Mouse (Mus musculus) adipocyte (in vitro differentiated cells): ENCODE data around the gene Hnrnpa1.

Experiments
- DNase-seq: peaks from one replicate; pipeline ENCODE4 v3.0.0-alpha.2; 2016; ENCODE audit warnings: low spot score

The Hnrnpa1 gene

DNA sequence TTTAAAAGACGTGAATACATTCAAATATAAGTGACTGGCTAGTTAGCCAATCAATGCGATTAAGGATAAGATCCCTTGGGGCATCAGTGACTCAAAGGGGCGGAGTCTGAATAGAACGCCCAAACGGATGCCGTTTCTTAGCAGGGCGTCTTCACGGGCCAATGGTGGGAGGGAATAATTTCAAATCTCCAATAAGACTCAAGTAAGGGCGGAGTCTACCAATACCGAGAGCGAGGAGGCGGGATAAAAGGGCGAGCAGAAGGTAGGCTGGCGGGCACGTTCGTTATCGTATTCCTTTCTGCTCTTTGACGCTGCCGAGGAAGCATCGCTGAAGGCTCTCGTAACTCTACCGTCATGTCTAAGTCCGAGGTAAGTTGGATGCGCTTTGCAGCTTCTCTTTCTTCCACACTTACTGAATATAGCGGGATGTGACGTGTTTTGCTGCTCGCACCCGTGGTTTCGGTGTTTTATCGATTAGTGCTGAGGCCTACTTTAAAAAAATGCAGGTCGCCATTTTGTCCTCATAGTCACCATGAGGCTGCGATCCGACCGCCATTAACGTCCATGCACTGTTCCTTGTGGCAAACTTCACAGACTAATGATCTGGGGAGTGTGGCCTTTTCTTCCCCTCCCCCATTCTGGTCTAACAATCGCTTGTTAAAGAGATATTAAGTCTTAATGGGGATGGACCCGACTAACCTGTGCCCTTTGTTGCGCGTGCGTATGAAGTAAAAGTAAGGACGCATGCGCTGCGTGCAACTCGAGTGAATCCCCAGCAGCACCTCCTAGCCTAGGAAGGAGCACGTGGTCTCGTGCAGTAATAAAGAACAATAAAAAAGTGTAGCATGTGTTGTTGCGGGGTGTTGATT, at the start of gene Hnrnpa1:
Gene Hnrnpa1, plus strand, starts transcription at position 273 of the 869 bp plus-strand sequence.
- peak; percentile 100 for DNase-seq

DNA sequence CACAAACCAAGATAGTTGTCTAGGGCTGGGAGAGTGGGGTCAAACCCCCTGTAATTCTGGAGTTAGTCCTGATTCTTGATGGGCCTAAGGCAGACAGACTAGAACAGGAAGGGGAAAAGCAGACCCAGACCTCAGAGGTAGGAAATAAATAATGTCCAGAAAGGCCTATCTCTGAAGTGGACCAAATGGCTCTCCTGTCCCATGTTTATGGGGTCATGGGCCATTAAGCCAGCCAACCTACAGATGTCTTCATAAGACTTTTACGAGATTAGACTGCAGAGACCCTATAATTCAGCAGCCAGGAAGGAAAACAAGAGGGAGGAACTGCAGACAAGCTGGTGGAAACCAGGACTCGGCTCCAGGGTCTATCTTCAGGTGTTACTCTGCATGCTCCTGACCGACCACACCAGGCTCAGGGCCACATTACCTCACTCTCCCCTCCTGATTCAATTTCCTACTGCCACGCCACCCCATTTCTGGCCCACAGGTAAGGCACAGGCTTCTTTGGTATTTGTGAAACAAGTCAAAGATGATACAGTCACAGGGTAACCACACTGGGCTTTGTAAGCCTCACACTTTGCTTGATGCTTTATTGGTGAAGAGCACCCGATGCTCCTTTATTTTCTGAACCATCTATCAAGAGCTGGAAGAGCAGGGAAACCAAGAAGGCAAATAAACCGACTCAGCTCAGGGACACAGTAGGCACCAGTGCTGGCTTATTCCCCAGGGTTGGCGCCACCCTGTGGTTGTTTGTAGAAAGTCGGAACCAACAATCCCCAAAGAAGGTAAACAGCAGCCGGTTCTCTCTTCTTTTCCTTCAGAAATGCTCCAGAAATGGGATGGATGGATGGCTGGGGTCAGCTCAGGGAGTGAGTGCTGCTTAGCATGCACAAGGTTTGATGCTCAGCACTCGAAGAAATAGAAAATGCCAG, 49.4 kb upstream of the Hnrnpa1 start:
- DNase-seq, result peak; percentile 73

DNA sequence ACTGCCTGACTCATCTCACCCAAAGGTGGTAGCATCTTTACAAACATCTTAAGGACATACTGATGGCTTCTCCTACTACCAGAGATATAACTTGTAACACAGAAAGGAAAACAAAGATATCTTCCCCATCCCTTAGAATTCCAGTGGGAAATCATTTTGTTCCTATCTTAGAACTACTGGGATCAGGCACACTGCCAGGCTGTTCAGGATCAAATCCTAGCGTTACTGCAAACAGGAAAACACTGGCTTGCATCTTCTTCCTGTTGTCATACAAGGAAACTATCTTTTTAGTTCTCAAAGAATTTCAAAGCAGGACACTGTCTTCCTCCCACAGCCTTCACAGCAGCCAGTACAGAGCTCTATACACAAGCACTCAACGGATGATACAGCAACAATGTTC, 46.6 kb upstream of the Hnrnpa1 start:
- DNase-seq, result no peak

DNA sequence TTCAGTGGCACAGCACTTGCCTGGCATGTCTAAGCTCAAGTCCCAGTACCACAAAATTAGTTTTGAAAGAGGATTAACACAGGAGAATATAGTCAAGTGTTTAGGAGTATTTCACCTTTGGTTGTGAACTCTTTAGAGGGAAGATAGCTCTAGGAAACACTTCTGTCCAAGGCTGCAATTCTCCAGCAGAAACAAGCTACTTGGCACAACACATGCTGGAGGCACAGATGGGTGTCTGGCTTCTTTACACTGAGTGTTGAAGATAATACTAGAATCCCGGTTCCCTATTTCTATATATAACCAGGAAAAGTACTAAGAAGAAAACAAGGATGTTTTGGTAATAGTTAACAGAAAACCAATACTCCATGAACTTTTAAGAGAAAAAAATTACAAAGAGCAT, 43.4 kb upstream of the Hnrnpa1 start:
- no peak for DNase-seq

DNA sequence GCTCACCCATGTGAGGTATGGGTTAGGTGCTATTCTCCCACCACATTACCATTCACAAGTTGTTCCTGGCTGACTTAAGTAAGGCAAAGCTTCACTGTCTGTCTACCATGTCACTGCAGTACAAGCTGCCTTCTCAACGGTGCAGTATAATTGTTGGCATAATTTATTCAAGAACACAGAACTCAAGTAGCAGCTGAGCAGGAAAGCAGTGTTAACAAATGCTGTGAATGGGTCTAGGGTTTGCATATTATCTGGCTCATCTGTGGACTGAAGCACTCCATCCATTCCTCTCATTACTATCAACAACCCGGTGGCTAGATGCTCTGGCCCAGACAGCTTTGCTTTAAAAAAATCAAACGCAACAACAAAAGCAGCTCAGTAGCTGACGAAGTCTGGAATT, 42.4 kb upstream of the Hnrnpa1 start:
- no peak for DNase-seq

DNA sequence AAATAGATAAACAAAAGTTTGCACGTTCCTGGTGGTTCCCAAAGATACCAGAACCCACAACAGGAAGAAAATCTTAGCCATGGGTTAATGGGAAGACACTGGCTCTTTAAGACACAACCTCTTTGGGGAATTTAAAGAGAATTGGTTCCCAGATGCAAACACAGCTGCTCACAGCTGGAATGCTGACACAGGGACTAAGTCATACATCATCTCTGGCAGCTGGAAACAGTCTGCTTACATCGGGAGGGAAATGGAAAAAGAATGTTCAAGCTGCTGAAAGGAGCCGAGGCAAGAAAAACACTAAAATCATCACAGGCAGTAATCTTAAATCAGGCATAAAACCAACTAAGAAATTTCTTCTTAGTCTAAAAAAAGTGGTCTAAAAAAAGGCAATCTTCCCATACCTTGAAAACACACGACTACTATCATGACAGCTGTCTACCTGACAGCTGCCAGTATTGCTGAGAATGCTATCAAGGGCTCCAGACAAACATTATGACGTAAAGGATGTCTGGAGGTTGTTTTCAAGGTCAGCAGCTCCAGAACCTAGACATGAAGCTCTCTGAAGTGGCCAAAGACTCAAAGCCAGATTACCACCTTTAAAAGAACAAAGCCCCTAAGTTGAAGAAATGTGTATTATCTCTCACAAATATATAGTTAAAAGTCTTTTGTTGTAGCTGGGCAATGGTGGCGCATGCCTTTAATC, 38.0 kb upstream of the Hnrnpa1 start:
- DNase-seq, result peak; percentile 72

DNA sequence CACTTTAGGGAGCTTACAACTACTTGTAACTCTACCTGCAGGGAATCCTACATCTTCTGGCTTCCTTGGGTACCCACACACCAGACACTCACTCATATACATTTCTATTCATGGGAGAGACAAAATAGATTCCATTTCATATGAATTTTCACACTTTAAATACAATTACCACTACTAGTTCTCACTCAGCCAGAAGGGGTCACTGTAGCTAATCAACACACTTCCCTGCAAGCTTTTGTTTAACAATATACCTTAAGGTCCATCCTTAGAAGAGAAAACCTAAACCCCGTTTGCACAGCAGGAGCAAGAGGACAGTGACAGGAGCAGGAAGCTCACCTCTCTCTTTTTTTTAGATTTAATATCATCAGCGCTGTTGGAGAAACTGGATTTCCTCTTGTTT, 35.1 kb upstream of the Hnrnpa1 start:
- peak; percentile 47 for DNase-seq

DNA sequence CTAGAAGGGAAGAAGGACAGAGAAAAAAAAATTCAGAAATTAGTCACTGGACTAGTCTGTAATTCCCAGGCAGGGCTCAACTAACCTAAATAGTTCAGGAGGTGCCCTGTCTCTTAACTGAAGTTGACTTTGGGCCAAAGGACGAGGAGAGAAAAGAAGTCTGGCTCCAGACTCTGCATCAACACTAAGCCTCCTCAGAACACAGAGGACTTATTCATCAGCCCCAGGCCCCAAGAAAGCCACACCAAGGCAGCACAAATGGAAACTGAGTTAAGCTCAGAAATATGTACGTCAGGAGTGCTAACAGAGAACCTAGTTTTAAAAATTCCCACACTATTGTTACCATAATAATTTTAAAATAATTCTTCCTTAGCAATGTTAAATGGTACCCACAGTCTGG, 26.1 kb upstream of the Hnrnpa1 start:
- DNase-seq, result peak; percentile 39

DNA sequence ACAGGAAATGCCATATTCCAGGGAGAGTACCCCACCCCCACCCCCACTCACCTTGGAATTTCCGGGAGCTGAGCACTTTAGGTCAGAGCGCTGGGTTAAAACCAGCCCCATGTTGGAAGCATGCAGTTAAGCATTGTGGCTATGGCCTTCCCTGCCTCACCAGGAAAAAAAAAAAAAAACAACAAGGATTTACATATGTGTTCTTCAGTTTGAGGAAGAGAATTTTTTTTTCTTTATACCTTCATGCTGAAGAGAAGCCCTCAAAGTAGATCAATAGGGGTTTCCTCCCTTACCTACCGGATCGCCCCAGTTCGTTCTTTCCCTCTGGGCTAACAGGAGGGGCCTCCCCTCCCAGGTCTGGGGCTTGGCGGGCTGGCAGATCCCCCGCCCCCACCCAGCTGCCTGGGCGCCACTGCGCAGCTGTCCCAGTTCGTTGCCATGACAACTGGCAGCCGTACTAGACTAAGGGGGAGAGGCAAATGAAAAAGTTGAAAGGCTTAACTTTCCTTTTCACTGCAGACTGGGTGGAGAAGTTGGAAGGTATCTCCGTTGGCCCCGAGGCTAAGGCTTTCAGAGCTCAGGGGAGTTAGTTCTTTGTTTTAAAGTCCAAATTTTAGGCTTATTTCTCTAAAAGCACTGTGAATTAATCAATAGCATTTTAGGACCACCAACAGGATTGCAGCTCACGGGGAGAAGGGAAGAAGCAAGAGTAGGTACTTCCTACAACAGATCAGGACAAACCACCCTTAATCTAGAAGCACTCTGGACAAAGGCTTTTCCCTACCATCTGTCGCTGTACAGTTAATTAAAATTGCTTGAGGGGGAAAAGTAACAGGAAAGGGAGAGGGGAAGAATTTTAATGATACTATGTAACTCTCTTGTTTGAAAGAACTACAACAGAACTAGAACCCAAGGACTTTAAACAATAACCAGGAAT, 25.0 kb upstream of the Hnrnpa1 start:
- DNase-seq, result peak; percentile 91

DNA sequence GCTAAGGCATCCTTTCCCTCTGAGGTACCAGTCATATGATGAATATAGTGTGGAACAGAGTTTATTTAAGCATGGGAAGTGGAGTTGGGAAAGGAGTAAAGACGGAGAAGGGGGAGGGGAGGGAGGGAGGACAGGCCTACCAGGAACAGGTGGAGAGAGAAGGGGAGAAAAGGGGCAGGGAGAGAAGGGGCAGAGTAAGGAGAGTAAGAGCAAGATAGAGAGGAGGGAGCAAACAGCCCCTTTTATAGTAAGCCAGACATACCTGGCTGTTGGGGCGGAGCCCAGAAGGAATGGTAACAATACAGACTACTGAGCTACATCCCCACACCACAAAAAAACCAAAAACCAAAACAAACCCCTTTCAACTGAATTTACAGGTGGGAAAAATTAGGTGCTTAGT, 24.2 kb upstream of the Hnrnpa1 start:
- no peak for DNase-seq

DNA sequence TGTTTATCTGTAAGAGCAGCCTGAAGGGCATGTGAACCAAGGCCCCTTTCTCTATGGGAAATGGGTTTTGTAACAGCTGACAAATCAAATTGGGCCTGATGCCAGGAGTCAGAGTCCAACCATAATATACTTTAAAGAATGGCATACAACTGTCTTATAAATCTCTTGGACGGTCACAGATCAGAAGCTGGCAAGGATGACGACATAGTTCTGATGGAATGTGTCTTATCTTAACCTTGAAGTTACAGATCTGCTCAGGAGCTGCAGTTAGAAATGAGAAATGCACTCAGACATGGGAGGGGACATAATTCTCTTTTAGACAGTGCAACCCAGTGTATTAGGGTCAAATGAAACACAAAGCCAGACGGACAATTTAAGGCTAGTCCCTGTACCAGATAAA, 19.4 kb upstream of the Hnrnpa1 start:
- DNase-seq, result peak; percentile 62

DNA sequence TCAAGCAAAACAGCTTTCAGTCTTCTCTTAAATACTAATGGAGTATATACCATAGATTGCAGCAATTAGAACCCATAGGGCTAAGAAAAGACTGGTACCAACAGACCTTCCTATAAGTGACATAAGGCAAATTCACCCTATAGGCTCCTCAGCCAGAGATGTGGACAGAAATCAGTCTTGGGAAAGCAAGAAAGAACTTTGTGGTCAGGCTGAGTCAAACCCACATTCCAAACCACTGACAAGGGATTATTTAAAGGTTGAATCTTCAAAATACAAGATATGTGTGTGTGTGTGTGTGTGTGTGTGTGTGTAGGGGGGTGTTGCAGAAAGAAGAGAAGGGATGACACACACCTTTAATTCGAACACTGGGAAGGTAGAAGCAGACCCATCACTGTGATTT, 18.8 kb upstream of the Hnrnpa1 start:
- no peak for DNase-seq

DNA sequence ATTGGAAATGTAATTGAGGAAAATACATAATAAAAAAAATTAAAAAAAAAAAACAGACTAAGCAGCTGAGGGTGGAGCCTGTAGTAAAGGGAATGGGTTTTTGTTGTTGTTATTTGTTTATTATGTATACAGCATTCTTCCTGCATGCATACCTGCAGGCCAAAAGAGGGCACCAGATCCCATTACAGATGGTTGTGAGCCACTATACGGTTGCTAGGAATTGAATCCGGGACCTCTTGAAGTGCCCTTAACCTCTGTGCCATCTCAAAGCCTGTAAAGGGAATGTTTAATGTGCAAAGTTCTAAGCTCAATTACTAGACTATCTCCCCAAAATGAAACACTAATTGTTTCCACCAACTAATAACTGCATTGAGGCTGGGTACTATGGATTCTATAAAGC, 16.1 kb upstream of the Hnrnpa1 start:
- DNase-seq, result no peak

DNA sequence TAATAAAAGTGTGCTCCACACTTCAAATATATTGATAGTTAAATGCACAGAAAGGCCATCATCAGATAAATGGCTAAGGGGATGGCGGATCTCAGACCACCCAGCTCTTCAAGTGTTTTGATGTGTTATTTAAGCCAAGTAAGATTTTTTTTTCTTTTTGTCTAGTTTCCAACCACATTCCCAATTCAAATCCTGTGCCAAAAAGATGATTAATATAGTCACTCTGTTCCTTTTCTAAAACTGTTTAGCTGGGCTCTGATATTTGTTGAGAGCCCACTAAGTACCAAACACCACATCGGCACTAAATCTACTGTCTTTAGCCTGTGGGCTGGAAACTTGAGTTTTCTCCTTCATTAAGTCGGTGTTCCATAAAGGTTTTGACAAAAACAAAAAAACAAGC, 13.2 kb upstream of the Hnrnpa1 start:
- DNase-seq, result no peak

DNA sequence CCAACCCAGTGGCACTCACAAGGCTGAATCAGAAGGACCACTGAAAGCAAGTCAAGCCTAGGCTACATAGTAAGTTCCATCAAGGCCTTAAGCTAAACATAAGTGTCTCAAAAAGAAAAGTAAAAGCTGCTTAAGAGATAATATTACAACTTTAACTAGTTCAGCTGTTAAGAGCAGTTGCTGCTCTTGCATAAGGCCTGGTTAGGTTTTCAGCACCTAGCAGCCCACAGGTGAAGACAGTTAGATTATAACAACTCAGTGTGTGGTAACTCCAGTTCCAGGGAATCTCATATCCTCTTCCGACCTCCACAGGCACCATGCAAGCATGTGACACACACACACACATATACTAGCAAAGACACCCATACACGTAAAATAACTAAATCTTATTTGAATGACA, 12.7 kb upstream of the Hnrnpa1 start:
- DNase-seq, result no peak

DNA sequence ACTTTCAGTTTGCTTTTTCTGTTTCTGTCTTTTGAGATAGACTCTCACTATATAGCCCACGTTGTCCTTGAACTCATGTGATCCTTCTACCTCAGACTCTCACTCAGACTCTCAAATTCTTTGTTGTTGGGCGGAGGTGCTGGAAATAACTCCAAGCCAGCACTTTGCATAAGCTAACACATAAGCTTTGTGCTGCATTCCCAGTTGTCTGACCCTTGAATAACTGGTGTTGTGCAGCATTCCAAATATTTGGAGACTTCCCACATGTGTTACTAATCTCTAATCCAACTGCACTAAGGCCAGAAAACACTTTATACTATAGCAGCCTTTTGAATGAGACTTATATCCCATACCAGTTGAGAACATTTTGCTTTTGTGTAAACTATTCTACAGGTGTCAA, 11.3 kb upstream of the Hnrnpa1 start:
- DNase-seq, result no peak

DNA sequence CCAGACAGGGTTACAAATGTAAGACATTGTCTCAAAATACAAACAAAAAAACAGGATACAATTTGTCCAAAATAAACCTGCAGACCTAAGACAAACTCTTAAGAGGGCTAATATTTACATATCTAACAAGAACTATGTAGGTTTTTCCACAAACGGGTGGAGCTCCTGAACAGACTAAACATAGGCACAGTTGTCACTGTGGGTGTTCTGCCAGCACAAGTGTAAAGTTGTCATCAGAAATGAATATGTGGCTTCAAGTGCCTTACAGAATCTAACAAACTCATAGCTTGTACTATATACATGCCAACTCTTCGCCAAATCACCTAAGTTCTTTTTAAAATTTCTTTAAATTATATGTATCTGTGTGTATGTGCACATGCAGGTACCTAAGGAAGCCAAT, 7.1 kb upstream of the Hnrnpa1 start:
- DNase-seq, result no peak

DNA sequence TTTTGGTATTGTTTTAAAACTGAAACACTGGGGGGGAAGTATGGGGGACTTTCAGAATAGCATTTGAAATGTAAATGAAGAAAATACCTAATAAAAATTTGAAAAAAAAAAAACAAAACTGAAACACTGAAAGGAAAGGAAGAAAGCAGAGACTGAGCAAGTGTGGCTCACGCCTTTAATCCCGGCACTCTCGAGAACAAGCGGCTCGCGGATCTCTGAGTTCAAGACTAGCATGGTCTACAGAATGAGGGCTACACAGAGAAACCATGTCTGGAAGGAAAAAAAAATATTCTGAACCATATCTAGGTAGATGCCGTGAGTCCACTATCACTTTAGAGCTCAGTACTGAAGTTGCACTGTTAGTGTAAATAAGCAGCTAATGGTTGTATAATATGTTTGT, 2.9 kb upstream of the Hnrnpa1 start:
- DNase-seq, result no peak

DNA sequence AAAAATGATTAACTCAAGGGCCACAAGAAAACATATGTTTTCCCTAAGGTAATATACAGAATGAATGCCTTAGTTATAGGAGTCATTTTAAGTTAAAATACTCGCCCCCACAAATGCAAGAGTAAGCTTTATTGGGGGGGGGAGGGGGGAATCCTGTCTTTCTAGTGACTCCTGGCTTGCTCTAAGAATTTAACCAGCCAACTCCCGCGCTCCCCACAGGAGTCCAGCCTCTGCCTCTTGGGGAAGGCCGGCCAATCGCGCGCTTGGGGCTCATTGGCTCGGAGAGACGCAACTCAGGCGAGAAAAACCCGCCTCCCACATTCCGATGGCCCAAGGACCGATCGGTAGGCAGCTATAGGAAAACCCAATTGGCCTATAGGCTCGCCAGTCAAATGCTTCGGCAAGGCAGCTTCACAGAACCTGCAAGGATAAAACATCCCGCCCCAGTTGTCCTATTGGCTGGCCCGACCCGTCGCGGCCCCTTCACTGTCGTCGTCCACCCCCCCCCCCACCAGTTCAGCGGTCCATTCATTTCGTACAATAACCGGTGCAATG, 1.0 kb upstream of the Hnrnpa1 start:
- DNase-seq, result peak; percentile 98

DNA sequence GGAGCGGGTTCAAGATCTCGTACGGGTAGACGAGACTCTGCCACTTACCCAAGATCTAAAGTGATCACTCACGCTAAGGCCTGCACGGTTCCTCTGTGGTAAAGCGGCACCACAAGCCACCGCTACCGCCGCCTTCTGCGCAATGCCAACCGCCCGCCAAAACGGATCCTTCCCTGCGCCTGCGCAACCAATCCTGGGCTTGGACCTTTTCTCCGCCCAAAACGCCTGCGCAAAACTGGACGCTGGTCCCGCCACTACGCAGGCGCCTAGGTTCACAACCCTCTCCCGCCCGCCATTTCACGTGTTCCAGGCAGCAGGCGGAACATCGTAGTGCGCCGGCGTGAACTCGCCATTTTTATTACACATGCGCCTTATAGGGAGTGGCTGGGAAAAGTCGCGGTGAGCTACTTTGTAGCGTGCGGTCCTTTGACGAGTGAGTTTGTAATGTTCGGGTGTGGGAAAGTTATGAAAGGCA, 510 bp upstream of the Hnrnpa1 start, which contains the start of gene Cbx5:
Gene Cbx5, minus strand, starts transcription at position 132 of the 475 bp plus-strand sequence.
- DNase-seq, result peak; percentile 100
